Mouse (Mus musculus): Measurements from ENCODE around the gene Fosl1. TPM values are rescaled to one million over a fixed set of nuclear protein-coding genes. Genes with fewer than 3 reads are reported as not detected.

Fosl1 gene
- polyA plus RNA-seq, 1 experiment from 2014 or later = 2.1 TPM

GRCm38 (mm10) chr19:5431911-5432464 is 15.4 kb upstream of the Fosl1 start:
- DNase-seq (ENCODE audit: low read depth, low spot score) (no peak), ATAC-seq (no peak)
- no peaks in the 10 kb centered on the region for H3K27me3 ChIP-seq
- no peak for TF ChIP-seq CTCF (IDR thresholded peaks at IDR 0.05)
- in situ Hi-C loops (cut with MboI; ENCODE audit: low pct_unique_long_range_greater_than_20kb) = no loop called here
- CTCF ChIA-PET = interaction anchor here (1.3 to 7.9 kb wide), 10 partner anchors 15 to 137 kb away, joined by 3 to 65 read pairs (median 12); partner anchors contain the start of genes Ccdc85b, Cfl1, Fibp and Fosl1
- POLR2A ChIA-PET = interaction anchor here (0.9 to 3.6 kb wide), 7 partner anchors 16 to 56 kb away, joined by 3 to 24 read pairs (median 13); partner anchors contain the start of genes Ccdc85b, Efemp2, Fibp and Fosl1

- H3K27me3 ChIP-seq = no peaks in the 10 kb centered on the region
- CTCF ChIA-PET = interaction anchor here (1.1 to 7.9 kb wide), 11 partner anchors 8 to 136 kb away, joined by 3 to 65 read pairs (median 9); partner anchors contain the start of genes Ccdc85b, Cfl1, Fibp and Fosl1
- DNase-seq (ENCODE audit: low read depth, low spot score) (no peak), ATAC-seq (no peak)
- in situ Hi-C loops (cut with MboI; ENCODE audit: low pct_unique_long_range_greater_than_20kb) = no loop called here
- POLR2A ChIA-PET = interaction anchor here (0.7 to 3.6 kb wide), 10 partner anchors 13 to 66 kb away, joined by 3 to 24 read pairs (median 8); partner anchors contain the start of genes Banf1, Ccdc85b, Efemp2 and Eif1ad
- TF ChIP-seq CTCF (IDR thresholded peaks at IDR 0.05) = no peak
Measured at GRCm38 (mm10) chr19:5432992-5433852, 14.1 kb upstream of the Fosl1 start.

DNA sequence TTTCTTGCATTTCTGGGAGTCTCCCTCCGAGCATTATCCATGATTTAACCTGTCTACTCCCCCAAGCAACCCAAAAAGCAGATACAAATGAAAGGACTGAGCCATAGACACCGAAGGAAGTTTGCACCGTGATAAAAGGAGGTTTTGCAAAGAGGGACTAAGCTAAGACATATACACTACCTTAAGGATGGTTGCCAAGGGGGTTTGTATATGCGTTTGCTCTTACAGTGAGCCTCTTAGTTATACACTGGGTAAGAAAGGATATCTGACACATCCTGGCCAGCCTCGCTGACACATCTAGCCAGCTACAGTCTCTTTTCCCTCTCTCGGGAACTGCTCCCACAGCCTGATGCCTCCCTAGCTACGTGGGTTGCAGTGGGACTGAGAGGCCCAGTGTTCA is 13.4 kb upstream of the Fosl1 start:
- in situ Hi-C loops (cut with MboI; ENCODE audit: low pct_unique_long_range_greater_than_20kb) = no loop called here
- POLR2A ChIA-PET = interaction anchor here (0.9 to 3.6 kb wide), 8 partner anchors 12 to 67 kb away, joined by 3 to 24 read pairs (median 8); partner anchors contain the start of genes Banf1, Ccdc85b, Efemp2 and Eif1ad
- CTCF ChIA-PET = interaction anchor here (1.1 to 7.9 kb wide), 7 partner anchors 7 to 55 kb away, joined by 3 to 65 read pairs (median 27); partner anchors contain the start of genes Ccdc85b, Cfl1, Fibp and Fosl1
- TF ChIP-seq CTCF (IDR thresholded peaks at IDR 0.05) = no peak
- no peaks in the 10 kb centered on the region for H3K27me3 ChIP-seq
- ATAC-seq (no peak), DNase-seq (ENCODE audit: low read depth, low spot score) (no peak)

GRCm38 (mm10) chr19:5444371-5444908 is 2.9 kb upstream of the Fosl1 start:
- TF ChIP-seq CTCF (IDR thresholded peaks at IDR 0.05) = no peak
- ChIA-PET POLR2A (interaction anchor here (1.7 kb wide), 1 partner anchor 13 kb away, joined by 9 read pairs; the partner anchor contains the start of gene Ccdc85b), CTCF (interaction anchor here (1.4 to 7.2 kb wide), 3 partner anchors 10 to 43 kb away, joined by 3 to 64 read pairs (median 8); partner anchors contain the start of gene Mus81)
- no peaks in the 10 kb centered on the region for H3K27me3 ChIP-seq
- DNase-seq (ENCODE audit: low read depth, low spot score) (no peak), ATAC-seq (no peak)
- in situ Hi-C loops (cut with MboI; ENCODE audit: low pct_unique_long_range_greater_than_20kb) = no loop called here

GRCm38 (mm10) chr19:5444954-5445353 is 2.4 kb upstream of the Fosl1 start:
- ChIA-PET CTCF (interaction anchor here (0.9 to 7.2 kb wide), 7 partner anchors 9 to 43 kb away, joined by 3 to 64 read pairs (median 7); partner anchors contain the start of genes Ccdc85b, Fibp and Mus81), POLR2A (interaction anchor here (0.6 to 1.7 kb wide), 3 partner anchors 9 to 510 kb away, joined by 3 to 9 read pairs (median 5); partner anchors contain the start of gene Ccdc85b)
- no peak for TF ChIP-seq CTCF (IDR thresholded peaks at IDR 0.05)
- H3K27me3 ChIP-seq = no peaks in the 10 kb centered on the region
- DNase-seq (ENCODE audit: low read depth, low spot score) (no peak), ATAC-seq (peak; percentile 75)
- in situ Hi-C loops (cut with MboI; ENCODE audit: low pct_unique_long_range_greater_than_20kb) = no loop called here

GRCm38 (mm10) chr19:5445747-5446146 is 1.6 kb upstream of the Fosl1 start:
- no peak for TF ChIP-seq CTCF (IDR thresholded peaks at IDR 0.05)
- ATAC-seq (no peak), DNase-seq (ENCODE audit: low read depth, low spot score) (no peak)
- ChIA-PET CTCF (interaction anchor here (0.9 to 7.2 kb wide), 6 partner anchors 11 to 42 kb away, joined by 3 to 64 read pairs (median 8); partner anchors contain the start of genes Ccdc85b, Fibp and Mus81), POLR2A (interaction anchor here (0.6 to 1.7 kb wide), 4 partner anchors 9 to 510 kb away, joined by 3 to 9 read pairs (median 6); partner anchors contain the start of gene Ccdc85b)
- in situ Hi-C loops (cut with MboI; ENCODE audit: low pct_unique_long_range_greater_than_20kb) = no loop called here
- H3K27me3 ChIP-seq = no peaks in the 10 kb centered on the region

DNA sequence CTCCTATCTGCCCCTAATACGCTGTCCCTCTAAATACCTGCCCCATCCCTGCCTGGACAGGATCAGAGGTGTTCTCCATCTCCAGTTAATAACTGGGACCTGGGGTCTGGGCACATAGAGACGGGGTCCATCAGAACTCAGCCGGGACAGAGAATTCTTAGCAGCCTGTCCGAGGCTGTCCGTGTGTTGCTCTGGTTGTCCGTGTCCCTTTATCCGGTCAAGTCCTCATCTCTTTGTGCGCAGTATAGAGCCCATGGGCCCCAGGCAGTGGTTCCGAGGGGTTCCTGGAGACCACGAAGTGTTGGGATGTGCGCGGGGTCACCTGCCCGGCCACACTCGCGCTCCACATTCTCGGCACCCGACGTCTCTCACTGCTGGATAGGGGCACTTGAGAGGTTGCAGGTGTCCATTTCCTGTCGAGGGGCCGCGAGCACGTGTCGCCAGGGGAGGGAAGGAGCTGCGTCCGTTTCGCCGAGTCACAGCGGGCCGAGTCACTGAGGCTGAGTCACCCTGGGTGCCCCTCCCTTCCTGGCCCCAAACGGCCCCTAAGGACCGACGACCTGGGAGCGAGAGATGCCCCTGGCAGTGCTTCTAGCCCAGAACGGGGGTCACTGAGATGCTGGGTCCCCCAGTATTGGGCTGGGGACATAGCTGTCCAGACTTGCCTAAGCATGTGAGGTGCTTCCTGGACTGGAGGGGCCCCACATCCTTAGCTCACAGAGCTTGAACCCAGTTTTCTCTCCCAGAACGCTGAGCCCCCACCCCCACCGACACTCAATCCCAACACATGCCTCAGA is 1.2 kb downstream of the Fosl1 start:
- ChIA-PET CTCF (interaction anchor here (1.1 to 7.2 kb wide), 4 partner anchors 9 to 21 kb away, joined by 3 to 64 read pairs (median 9); partner anchors contain the start of gene Ccdc85b), POLR2A (interaction anchor here (1.2 to 3.5 kb wide), 5 partner anchors 8 to 23 kb away, joined by 3 to 16 read pairs (median 8); partner anchors contain the start of gene Ccdc85b)
- in situ Hi-C loops (cut with MboI; ENCODE audit: low pct_unique_long_range_greater_than_20kb) = no loop called here
- no peaks in the 10 kb centered on the region for H3K27me3 ChIP-seq
- ATAC-seq = no peak
- no peak for TF ChIP-seq CTCF (IDR thresholded peaks at IDR 0.05)
- no peak for DNase-seq (ENCODE audit: low read depth, low spot score)

DNA sequence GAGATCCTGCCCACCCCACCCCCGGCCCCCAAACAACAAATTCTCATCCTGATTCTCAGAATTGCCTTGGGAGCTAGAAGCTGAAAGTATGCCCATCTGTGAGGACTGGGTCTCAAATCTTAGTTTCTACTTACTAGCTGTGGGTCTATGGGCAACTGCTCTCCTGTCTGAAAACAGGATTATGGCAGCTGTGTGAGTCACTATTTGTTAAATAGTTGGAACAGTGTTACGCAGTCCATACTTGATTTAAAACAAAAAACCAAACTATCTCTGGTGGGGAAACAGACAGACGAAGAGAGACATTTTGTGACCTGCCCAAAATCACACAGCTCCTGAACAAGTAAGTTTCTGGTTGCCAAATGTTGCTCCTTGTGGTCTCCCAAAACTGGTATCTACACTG is 2.3 kb downstream of the Fosl1 start:
- no peak for TF ChIP-seq CTCF (IDR thresholded peaks at IDR 0.05)
- H3K27me3 ChIP-seq = no peaks in the 10 kb centered on the region
- CTCF ChIA-PET = interaction anchor here (1.1 to 7.2 kb wide), 2 partner anchors 17 to 22 kb away, joined by 4 to 64 read pairs; no protein-coding TSS in a partner anchor

DNA sequence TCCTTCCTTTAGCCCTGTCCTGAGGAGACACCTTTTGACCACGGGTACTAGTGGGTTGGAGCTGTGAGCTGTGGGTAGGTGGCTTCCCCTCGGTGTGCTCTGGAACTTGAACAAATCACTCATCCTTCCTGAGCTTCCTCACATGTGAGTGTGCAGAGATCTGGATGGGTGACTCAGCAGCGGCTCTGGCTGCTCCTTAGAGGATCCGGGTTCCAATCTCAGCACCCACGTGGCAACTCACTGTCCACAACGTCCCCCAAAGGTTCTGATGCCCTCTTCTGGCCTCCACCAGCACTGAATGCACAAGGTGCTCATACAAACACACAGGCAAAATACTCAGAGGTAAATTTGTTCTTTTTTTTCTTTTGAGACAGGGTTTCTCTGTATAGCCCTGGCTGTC is 4.4 kb downstream of the Fosl1 start:
- ChIA-PET CTCF (interaction anchor here (1.4 to 2.1 kb wide), 5 partner anchors 10 to 77 kb away, joined by 3 to 9 read pairs (median 4); partner anchors contain the start of gene Mus81), POLR2A (interaction anchor here (1.1 to 3.5 kb wide), 2 partner anchors 18 to 33 kb away, joined by 6 to 16 read pairs; no protein-coding TSS in a partner anchor)
- ATAC-seq (no peak), DNase-seq (ENCODE audit: low read depth, low spot score) (no peak)
- no peaks in the 10 kb centered on the region for H3K27me3 ChIP-seq
- TF ChIP-seq CTCF (IDR thresholded peaks at IDR 0.05) = no peak
- in situ Hi-C loops (cut with MboI; ENCODE audit: low pct_unique_long_range_greater_than_20kb) = no loop called here

More for the DNA sequence above, 2.3 kb downstream of the Fosl1 start:
- POLR2A ChIA-PET = interaction anchor here (0.6 to 3.5 kb wide), 3 partner anchors 16 to 24 kb away, joined by 3 to 16 read pairs (median 8); no protein-coding TSS in a partner anchor
- no peak for ATAC-seq
- no peak for DNase-seq (ENCODE audit: low read depth, low spot score)
- in situ Hi-C loops (cut with MboI; ENCODE audit: low pct_unique_long_range_greater_than_20kb) = no loop called here
